In the genomic region with DNA sequence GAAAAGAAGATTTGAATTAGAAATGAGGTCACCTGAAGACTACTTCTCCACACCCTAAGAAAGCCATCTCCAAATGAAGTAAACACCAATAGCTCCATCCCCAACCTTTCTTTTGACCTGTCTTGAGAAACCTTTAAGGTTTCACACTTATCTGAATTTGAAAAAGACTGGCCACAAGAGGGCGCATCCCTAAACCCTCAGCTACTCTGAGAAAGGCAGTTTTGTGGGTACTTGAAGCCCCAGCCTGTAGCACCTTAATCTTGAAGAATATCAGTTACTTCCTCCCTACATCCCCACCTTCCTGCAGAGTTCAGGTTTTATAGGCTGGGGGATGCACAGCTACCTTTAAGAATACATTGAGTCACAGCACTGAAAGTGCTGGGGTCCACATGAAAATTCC, we compare ENCODE assay signal across 8 mouse cellular contexts. TPM values are rescaled to one million over a fixed set of nuclear protein-coding genes. Genes with fewer than 3 reads are reported as not detected.
DNase-seq lines count a peak whose midpoint lies in the region; ATAC-seq and TF ChIP-seq lines count a peak whose summit lies in the region.

No protein-coding gene starts in this region.

- H3K4me1 ChIP-seq in forebrain, embryonic 14.5 days (ENCODE audit: control insufficient read depth, insufficient read depth, low read length) = peaks cover 8% of the 10 kb centered on the region; the same call in 1 of the 2 replicates
- H3K4me1 ChIP-seq in forebrain, embryonic 13.5 days = peaks cover 19% of the 10 kb centered on the region
- peaks cover 3% of the 10 kb centered on the region for H3K4me1 ChIP-seq in cortical plate, adult 2 months (ENCODE audit: control insufficient read depth, insufficient read depth, low read length)
- no peaks in the 10 kb centered on the region for H3K4me1 ChIP-seq in lung, embryonic 14.5 days (ENCODE audit: insufficient read depth)

- TF ChIP-seq POLR2A in cortical plate, adult 2 months (IDR thresholded peaks at IDR 0.05; ENCODE audit: extremely low read depth, insufficient read depth, low read length) = no peak

- no peak overlapping the region for H3K4me2 ChIP-seq in forebrain, embryonic 14.5 days (ENCODE audit: low read length)
- H3K4me2 ChIP-seq in forebrain, embryonic 13.5 days = no peak overlapping the region
- peak overlapping the region; percentile 4; the same call in 1 of the 2 replicates for H3K4me2 ChIP-seq in lung, embryonic 14.5 days

- 0 out of 2 replicates have a peak, but pooled peaks cover 8% of the 10 kb centered on the region for H3K27me3 ChIP-seq in forebrain, embryonic 14.5 days (replicated peaks; ENCODE audit: control insufficient read depth, insufficient read depth, low read length)
- H3K27me3 ChIP-seq in forebrain, embryonic 13.5 days = peaks cover 30% of the 10 kb centered on the region
- no peaks in the 10 kb centered on the region for H3K27me3 ChIP-seq in lung, embryonic 14.5 days (ENCODE audit: insufficient read depth, low read length)

- TF ChIP-seq CTCF in cortical plate, adult 2 months (IDR thresholded peaks at IDR 0.05; ENCODE audit: extremely low read depth, insufficient read depth, low read length) = peak; percentile 46
- peak; percentile 73 for TF ChIP-seq CTCF in lung, embryonic 14.5 days (IDR thresholded peaks at IDR 0.05; ENCODE audit: low read depth)

- peak; percentile 83 for DNase-seq in forebrain, embryonic 14.5 days (ENCODE audit: low spot score)
- DNase-seq in right cerebral cortex, adult 2 months (ENCODE audit: low spot score in 2 of 2) = peak; percentile 64 to 67
- DNase-seq in right cerebral cortex, adult 18-20 months = no peak
- peak; percentile 24 to 57 for DNase-seq in heart, postnatal 36 days
- peak; percentile 88 for DNase-seq in lung, embryonic 14.5 days
- peak; percentile 11 to 61 for DNase-seq in spleen, postnatal 10 days (ENCODE audit: low spot score in 2 of 2)

- no peak overlapping the region for H3K27ac ChIP-seq in forebrain, embryonic 14.5 days (ENCODE audit: low read depth, low read length)
- no peak overlapping the region for H3K27ac ChIP-seq in forebrain, embryonic 13.5 days
- H3K27ac ChIP-seq in cortical plate, adult 2 months (ENCODE audit: insufficient read depth, low read length) = 0 out of 2 replicates have a peak overlapping the region, but pooled peaks have one; percentile 23
- H3K27ac ChIP-seq in lung, embryonic 14.5 days (ENCODE audit: low read depth) = no peak overlapping the region

- H3K4me3 ChIP-seq in forebrain, embryonic 14.5 days (ENCODE audit: low read depth, low read length) = no peak overlapping the region
- no peak overlapping the region for H3K4me3 ChIP-seq in forebrain, embryonic 13.5 days
- H3K4me3 ChIP-seq in cortical plate, adult 2 months (ENCODE audit: insufficient read depth, low read length) = no peak overlapping the region
- no peak overlapping the region for H3K4me3 ChIP-seq in lung, embryonic 14.5 days (ENCODE audit: low read depth, low read length)

- H3K36me3 ChIP-seq in forebrain, embryonic 14.5 days (ENCODE audit: control insufficient read depth, insufficient read depth, low read length) = no peaks in the 10 kb centered on the region
- H3K36me3 ChIP-seq in forebrain, embryonic 13.5 days (ENCODE audit: poor library complexity, severe bottlenecking) = no peaks in the 10 kb centered on the region
- no peaks in the 10 kb centered on the region for H3K36me3 ChIP-seq in lung, embryonic 14.5 days (ENCODE audit: insufficient read depth)

- ATAC-seq in forebrain, embryonic 14.5 days = peak; percentile 33; the same call in 1 of the 2 replicates
- ATAC-seq in forebrain, embryonic 13.5 days = no peak
- peak; percentile 30; the same call in 1 of the 2 replicates for ATAC-seq in lung, embryonic 14.5 days (ENCODE audit: insufficient read depth)

- no peaks in the 10 kb centered on the region for H3K9me3 ChIP-seq in forebrain, embryonic 14.5 days (replicated peaks; ENCODE audit: control insufficient read depth, low read length)
- H3K9me3 ChIP-seq in forebrain, embryonic 13.5 days (replicated peaks) = no peaks in the 10 kb centered on the region
- no peaks in the 10 kb centered on the region for H3K9me3 ChIP-seq in lung, embryonic 14.5 days (ENCODE audit: low read depth, low read length)

- intact Hi-C loops in heart, postnatal 36 days (cut with DNase I) = no loop called here

- WGBS in forebrain, embryonic 14.5 days = 0% methylated on average over 1 of the region's 1 CpGs
- 0% methylated on average over 1 of the region's 1 CpGs for WGBS in forebrain, embryonic 13.5 days
- WGBS in lung, embryonic 14.5 days = 3% methylated on average over 1 of the region's 1 CpGs

- H3K9ac ChIP-seq in forebrain, embryonic 14.5 days (ENCODE audit: low read length) = no peak overlapping the region
- no peak overlapping the region for H3K9ac ChIP-seq in forebrain, embryonic 13.5 days
- no peak overlapping the region for H3K9ac ChIP-seq in lung, embryonic 14.5 days

RNA-seq across cellular contexts. Expression of a gene that starts 9.0 kb away (rescaled TPM):
- 1.1 and 2.0 TPM in 2 replicates for polyA plus RNA-seq in forebrain, embryonic 14.5 days (2014; fragmentation: Nextera tagmentation; extraction: Ambion mirVana)
- 1.1 and 1.3 TPM in 2 replicates for polyA plus RNA-seq in forebrain, embryonic 13.5 days (2015; fragmentation: Nextera tagmentation; extraction: Ambion mirVana)
- 4.4 and 4.5 TPM in 2 replicates for polyA plus RNA-seq in cortical plate, adult 2 months (2012; rRNA removed)
- 1 to 10 TPM; 3.1 TPM for total RNA-seq in heart, postnatal 36 days (2021)
- polyA plus RNA-seq in lung, embryonic 14.5 days (2014; fragmentation: Nextera tagmentation; extraction: Ambion mirVana) = 3.1 and 3.2 TPM in 2 replicates
